Mouse (Mus musculus): Measurements from ENCODE around the gene Josd2. TPM values are rescaled to one million over a fixed set of nuclear protein-coding genes. Genes with fewer than 3 reads are reported as not detected.

Josd2 gene
- polyA plus RNA-seq, 1 experiment from 2014 or later = 38.8 TPM

- Histone ChIP-seq H3K9me3 (no peaks in the 10 kb centered on the region), H3K4me1 (peaks cover 23% of the 10 kb centered on the region), H3K36me3 (replicated peaks) (peaks cover 41% of the 10 kb centered on the region), H3K27me3 (replicated peaks) (no peaks in the 10 kb centered on the region), H3K4me2 (no peak overlapping the region), H3K9ac (no peak overlapping the region), H3K27ac (no peak overlapping the region), H3K4me3 (no peak overlapping the region)
- ATAC-seq (replicated peaks) = no peak
- WGBS = 93% methylated on average over 1 of the region's 1 CpGs
Measured at GRCm38 (mm10) chr7:44456302-44456701, 11.5 kb upstream of the Josd2 start.

GRCm38 (mm10) chr7:44460067-44460466, 7.7 kb upstream of the Josd2 start:
- Histone ChIP-seq H3K4me2 (no peak overlapping the region), H3K9me3 (no peaks in the 10 kb centered on the region), H3K36me3 (replicated peaks) (peaks cover 54% of the 10 kb centered on the region), H3K27ac (no peak overlapping the region), H3K27me3 (replicated peaks) (no peaks in the 10 kb centered on the region), H3K4me1 (peaks cover 25% of the 10 kb centered on the region), H3K4me3 (no peak overlapping the region), H3K9ac (no peak overlapping the region)
- no peak for ATAC-seq (replicated peaks)
- 79% methylated on average over 6 of the region's 6 CpGs for WGBS

GRCm38 (mm10) chr7:44460767-44461502, 6.8 kb upstream of the Josd2 start:
- 84% methylated on average over 31 of the region's 31 CpGs for WGBS
- H3K36me3 ChIP-seq (replicated peaks) = peaks cover 54% of the 10 kb centered on the region

GRCm38 (mm10) chr7:44461503-44462217, 6.1 kb upstream of the Josd2 start:
- peaks cover 51% of the 10 kb centered on the region for H3K36me3 ChIP-seq (replicated peaks)
- no peak overlapping the region for H3K9ac ChIP-seq
- H3K4me3 ChIP-seq = no peak overlapping the region
- no peak for ATAC-seq (replicated peaks)
- no peak overlapping the region for H3K27ac ChIP-seq
- H3K9me3 ChIP-seq = no peaks in the 10 kb centered on the region
- peaks cover 39% of the 10 kb centered on the region for H3K4me1 ChIP-seq
- H3K4me2 ChIP-seq = no peak overlapping the region
- no peaks in the 10 kb centered on the region for H3K27me3 ChIP-seq (replicated peaks)
- 80% methylated on average over 53 of the region's 57 CpGs for WGBS

More at GRCm38 (mm10) chr7:44460767-44461502, 6.8 kb upstream of the Josd2 start:
- Histone ChIP-seq H3K9me3 (no peaks in the 10 kb centered on the region), H3K27me3 (replicated peaks) (no peaks in the 10 kb centered on the region), H3K9ac (no peak overlapping the region), H3K4me1 (peaks cover 32% of the 10 kb centered on the region), H3K4me3 (no peak overlapping the region), H3K4me2 (no peak overlapping the region), H3K27ac (no peak overlapping the region)
- no peak for ATAC-seq (replicated peaks)

- Histone ChIP-seq H3K36me3 (replicated peaks) (peaks cover 44% of the 10 kb centered on the region), H3K9ac (no peak overlapping the region)
Measured at GRCm38 (mm10) chr7:44462218-44463055, 5.3 kb upstream of the Josd2 start.

GRCm38 (mm10) chr7:44463056-44463425, 4.7 kb upstream of the Josd2 start:
- H3K4me3 ChIP-seq = no peak overlapping the region
- H3K9ac ChIP-seq = no peak overlapping the region
- WGBS = 40% methylated on average over 8 of the region's 8 CpGs
- no peaks in the 10 kb centered on the region for H3K27me3 ChIP-seq (replicated peaks)
- H3K27ac ChIP-seq = no peak overlapping the region; the same call in 1 of the 2 replicates
- no peak for ATAC-seq (replicated peaks)
- no peak overlapping the region for H3K4me2 ChIP-seq
- peaks cover 38% of the 10 kb centered on the region for H3K36me3 ChIP-seq (replicated peaks)
- H3K4me1 ChIP-seq = peaks cover 48% of the 10 kb centered on the region
- H3K9me3 ChIP-seq = no peaks in the 10 kb centered on the region

More at GRCm38 (mm10) chr7:44462218-44463055, 5.3 kb upstream of the Josd2 start:
- no peak overlapping the region for H3K4me3 ChIP-seq
- H3K4me2 ChIP-seq = no peak overlapping the region
- 33% methylated on average over 77 of the region's 77 CpGs for WGBS
- H3K27ac ChIP-seq = no peak overlapping the region
- no peaks in the 10 kb centered on the region for H3K27me3 ChIP-seq (replicated peaks)
- H3K9me3 ChIP-seq = no peaks in the 10 kb centered on the region
- ATAC-seq (replicated peaks) = no peak
- peaks cover 46% of the 10 kb centered on the region for H3K4me1 ChIP-seq

GRCm38 (mm10) chr7:44463556-44464225, 4.1 kb upstream of the Josd2 start:
- no peak for ATAC-seq (replicated peaks)
- H3K4me3 ChIP-seq = no peak overlapping the region
- WGBS = 78% methylated on average over 10 of the region's 10 CpGs
- peaks cover 53% of the 10 kb centered on the region for H3K4me1 ChIP-seq
- peak overlapping the region; percentile 86 for H3K27ac ChIP-seq
- H3K36me3 ChIP-seq (replicated peaks) = peaks cover 33% of the 10 kb centered on the region
- no peaks in the 10 kb centered on the region for H3K27me3 ChIP-seq (replicated peaks)
- no peaks in the 10 kb centered on the region for H3K9me3 ChIP-seq
- peak overlapping the region; percentile 13; the same call in 1 of the 2 replicates for H3K9ac ChIP-seq
- H3K4me2 ChIP-seq = no peak overlapping the region

GRCm38 (mm10) chr7:44464511-44464910, 3.3 kb upstream of the Josd2 start:
- 6% methylated on average over 4 of the region's 4 CpGs for WGBS
- Histone ChIP-seq H3K27ac (peak overlapping the region; percentile 86), H3K4me2 (peak overlapping the region; percentile 16), H3K4me1 (peaks cover 61% of the 10 kb centered on the region), H3K36me3 (replicated peaks) (peaks cover 25% of the 10 kb centered on the region), H3K4me3 (no peak overlapping the region), H3K9ac (peak overlapping the region; percentile 13), H3K27me3 (replicated peaks) (no peaks in the 10 kb centered on the region), H3K9me3 (no peaks in the 10 kb centered on the region)
- ATAC-seq (replicated peaks) = 0 out of 2 replicates have a peak, but pooled peaks have one; percentile 0

- ATAC-seq (replicated peaks) = no peak
- Histone ChIP-seq H3K4me3 (no peak within 1 kb of the TSS), H3K36me3 (replicated peaks) (peaks cover 23% of the 10 kb centered on the region), H3K27ac (peak within 1 kb of the TSS; percentile 95), H3K27me3 (replicated peaks) (no peaks in the 10 kb centered on the region), H3K4me1 (peaks cover 67% of the 10 kb centered on the region), H3K9me3 (no peaks in the 10 kb centered on the region), H3K9ac (peak within 1 kb of the TSS; percentile 13), H3K4me2 (peak within 1 kb of the TSS; percentile 16)
- 30% methylated on average over 2 of the region's 2 CpGs for WGBS
Measured at GRCm38 (mm10) chr7:44465111-44465510, 2.7 kb upstream of the Josd2 start, which contains the start of gene Aspdh. Gene Aspdh (plus strand): TSS chr7:44465391.

- Histone ChIP-seq H3K27ac (peak overlapping the region; percentile 95), H3K4me1 (peaks cover 67% of the 10 kb centered on the region), H3K27me3 (replicated peaks) (no peaks in the 10 kb centered on the region), H3K4me2 (no peak overlapping the region), H3K36me3 (replicated peaks) (peaks cover 14% of the 10 kb centered on the region), H3K4me3 (no peak overlapping the region), H3K9ac (no peak overlapping the region), H3K9me3 (no peaks in the 10 kb centered on the region)
- no peak for ATAC-seq (replicated peaks)
- WGBS = 76% methylated on average over 10 of the region's 10 CpGs
Measured at GRCm38 (mm10) chr7:44466006-44466887, 1.5 kb upstream of the Josd2 start.

- Histone ChIP-seq H3K4me1 (peaks cover 67% of the 10 kb centered on the region), H3K27me3 (replicated peaks) (no peaks in the 10 kb centered on the region), H3K9me3 (no peaks in the 10 kb centered on the region), H3K27ac (peak overlapping the region; percentile 95), H3K36me3 (replicated peaks) (peaks cover 7% of the 10 kb centered on the region), H3K4me2 (peak overlapping the region; percentile 7; the same call in 1 of the 2 replicates), H3K9ac (no peak overlapping the region), H3K4me3 (no peak overlapping the region)
- 0 out of 2 replicates have a peak, but pooled peaks have one; percentile 1 for ATAC-seq (replicated peaks)
- 74% methylated on average over 16 of the region's 16 CpGs for WGBS
Measured at GRCm38 (mm10) chr7:44466888-44467311, 880 bp upstream of the Josd2 start.
